8 mouse cellular contexts compared by ENCODE assay signal in genomic region chr12:101975167-101975600, GRCm38 (mm10). TPM values are rescaled to one million over a fixed set of nuclear protein-coding genes. Genes with fewer than 3 reads are reported as not detected.
DNase-seq lines count a peak whose midpoint lies in the region; ATAC-seq lines count a peak whose summit lies in the region.

No protein-coding gene starts in this region.

- H3K4me1 ChIP-seq in forebrain, embryonic 15.5 days, result peaks cover 23% of the 10 kb centered on the region
- H3K4me1 ChIP-seq in lung, embryonic 16.5 days (replicated peaks; ENCODE audit: control insufficient read depth, insufficient read depth, low read length), result peaks cover 17% of the 10 kb centered on the region

- H3K27ac ChIP-seq in forebrain, embryonic 15.5 days (replicated peaks), result peak overlapping the region; percentile 95
- peak overlapping the region; percentile 95 for H3K27ac ChIP-seq in lung, embryonic 16.5 days (ENCODE audit: low read length)

- peak overlapping the region; percentile 71 for H3K4me2 ChIP-seq in forebrain, embryonic 15.5 days (replicated peaks)
- H3K4me2 ChIP-seq in lung, embryonic 16.5 days (ENCODE audit: low read depth, low read length), result peak overlapping the region; percentile 88

- H3K9ac ChIP-seq in forebrain, embryonic 15.5 days (replicated peaks), result peak overlapping the region; percentile 92
- peak overlapping the region; percentile 91 for H3K9ac ChIP-seq in lung, embryonic 16.5 days (ENCODE audit: low read length)

- under 1% methylated on average over 23 of the region's 23 CpGs for WGBS in forebrain, embryonic 15.5 days
- WGBS in lung, embryonic 16.5 days, result under 1% methylated on average over 23 of the region's 23 CpGs

- H3K4me3 ChIP-seq in forebrain, embryonic 15.5 days, result peak overlapping the region; percentile 94
- H3K4me3 ChIP-seq in lung, embryonic 16.5 days (ENCODE audit: low read length), result peak overlapping the region; percentile 91

- DNase-seq in layer of hippocampus, adult 9-11 months, result peak; percentile 25
- DNase-seq in layer of hippocampus, postnatal 25 days (ENCODE audit: extremely low spot score in 1 of 2, low spot score in 1 of 2), result no peak
- DNase-seq in adipocyte (ENCODE audit: low spot score), result peak; percentile 53
- DNase-seq in gastrocnemius, adult 18-20 months (ENCODE audit: low spot score), result no peak
- DNase-seq in cerebellum, adult 8-10 months, result no peak
- no peak for DNase-seq in testis, postnatal 14 days (ENCODE audit: low spot score)

- H3K9me3 ChIP-seq in forebrain, embryonic 15.5 days, result no peaks in the 10 kb centered on the region
- H3K9me3 ChIP-seq in lung, embryonic 16.5 days (ENCODE audit: control insufficient read depth, low read length), result no peaks in the 10 kb centered on the region

- H3K27me3 ChIP-seq in forebrain, embryonic 15.5 days, result no peaks in the 10 kb centered on the region
- no peaks in the 10 kb centered on the region for H3K27me3 ChIP-seq in lung, embryonic 16.5 days (ENCODE audit: control insufficient read depth, insufficient read depth, low read depth, low read length)

- H3K36me3 ChIP-seq in forebrain, embryonic 15.5 days, result 0 out of 2 replicates have a peak, but pooled peaks cover 2% of the 10 kb centered on the region
- H3K36me3 ChIP-seq in lung, embryonic 16.5 days (ENCODE audit: control insufficient read depth, insufficient read depth, low read length), result no peaks in the 10 kb centered on the region

- no peak for ATAC-seq in forebrain, embryonic 15.5 days (replicated peaks)
- peak; percentile 61 for ATAC-seq in lung, embryonic 16.5 days (ENCODE audit: low read depth)

RNA-seq across cellular contexts. Expression of gene Cpsf2, which starts 0.6 kb away (rescaled TPM):
- 10 to 100 TPM; 28.4 to 30.0 TPM for total RNA-seq in layer of hippocampus, postnatal 25 days (2021)
- polyA plus RNA-seq in forebrain, embryonic 15.5 days (2015; fragmentation: Nextera tagmentation; extraction: Ambion mirVana), result 32.9 and 33.7 TPM in 2 replicates
- 24.8 and 27.2 TPM in 2 replicates for polyA plus RNA-seq in lung, embryonic 16.5 days (2015; fragmentation: Nextera tagmentation; extraction: Ambion mirVana)
- 10 to 100 TPM in 1 of 2 experiments, 1 to 10 TPM in 1; 10.0 to 10.2 TPM for total RNA-seq in gastrocnemius, adult 18-20 months (2021)

RNA-seq across cellular contexts. Expression of gene Atxn3, which starts 17.1 kb away (rescaled TPM):
- 10 to 100 TPM; 19.3 to 20.4 TPM for total RNA-seq in layer of hippocampus, postnatal 25 days (2021)
- polyA plus RNA-seq in forebrain, embryonic 15.5 days (2015; fragmentation: Nextera tagmentation; extraction: Ambion mirVana), result 12.8 and 14.0 TPM in 2 replicates
- polyA plus RNA-seq in lung, embryonic 16.5 days (2015; fragmentation: Nextera tagmentation; extraction: Ambion mirVana), result 15.7 and 16.8 TPM in 2 replicates
- total RNA-seq in gastrocnemius, adult 18-20 months (2021), result 1 to 10 TPM; 4.4 to 4.8 TPM

Comparison
In these comparisons a context has a peak if more than half of its experiments do, and no peak if none do; other contexts are left out.
1. DNase-seq: peak in layer of hippocampus, adult 9-11 months (single experiment) and adipocyte (single experiment); none in layer of hippocampus, postnatal 25 days (0 of 2), gastrocnemius, adult 18-20 months (single experiment), cerebellum, adult 8-10 months (single experiment) and testis, postnatal 14 days (single experiment).